Mouse (Mus musculus) MEL (cell line): ENCODE measurements around the gene Rac2.

Experiments
- BHLHE40 ChIP-seq: IDR thresholded peaks from 2 replicates; pipeline ENCODE4 v1.6.1; 2012; ENCODE audit warnings: low read depth, mild to moderate bottlenecking, inconsistent platforms, low read length, improper control_type of control experiment, borderline replicate concordance
- CTCF ChIP-seq, 3 experiments: IDR thresholded peaks in 2 of 3; conservative IDR thresholded peaks in 1 of 3; 2 replicates each; pipeline ENCODE4 v1.5.1; 2011 to 2012; ENCODE audit warnings: low read length in 3 of 3, low read depth in 2 of 3, mild to moderate bottlenecking in 2 of 3, improper control_type of control experiment in 1 of 3, inconsistent platforms in 1 of 3, mixed read lengths in 1 of 3, moderate library complexity in 1 of 3; ENCODE audit not compliant: control insufficient read depth in 1 of 3, insufficient read depth in 1 of 3, poor library complexity in 1 of 3, severe bottlenecking in 1 of 3
- E2F4 ChIP-seq: IDR thresholded peaks from 2 replicates; pipeline ENCODE4 v1.6.1; 2011; ENCODE audit warnings: low read depth, low read length, improper control_type of control experiment, borderline replicate concordance
- EP300 ChIP-seq, 2 experiments: IDR thresholded peaks; 2 replicates each; pipeline ENCODE4 v1.6.1; 2011; ENCODE audit warnings: improper control_type of control experiment in 2 of 2, low read length in 2 of 2, low read depth in 1 of 2, mild to moderate bottlenecking in 1 of 2
- ETS1 ChIP-seq: IDR thresholded peaks from 2 replicates; pipeline ENCODE4 v1.6.1; 2012; ENCODE audit warnings: low read depth, mild to moderate bottlenecking, inconsistent platforms, low read length, improper control_type of control experiment, moderate library complexity
- GATA1 ChIP-seq: IDR thresholded peaks from 2 replicates; pipeline ENCODE4 v1.6.1; 2011; ENCODE audit warnings: low read depth, low read length, improper control_type of control experiment
- MAX ChIP-seq: IDR thresholded peaks from 2 replicates; pipeline ENCODE4 v1.6.1; 2011; ENCODE audit warnings: low read length, improper control_type of control experiment
- MAZ ChIP-seq: IDR thresholded peaks from 2 replicates; pipeline ENCODE4 v1.6.1; 2012; ENCODE audit warnings: low read depth, mild to moderate bottlenecking, inconsistent platforms, low read length, improper control_type of control experiment
- NRF1 ChIP-seq: IDR thresholded peaks from 2 replicates; pipeline ENCODE4 v1.6.1; 2014; ENCODE audit warnings: low read depth, mild to moderate bottlenecking, inconsistent platforms, low read length, improper control_type of control experiment, moderate library complexity; ENCODE audit not compliant: poor library complexity, insufficient read depth, severe bottlenecking
- POLR2A ChIP-seq, 2 experiments: IDR thresholded peaks; 2 replicates each; pipeline ENCODE4 v1.6.1; 2011 to 2012; ENCODE audit warnings: low read length in 2 of 2, mild to moderate bottlenecking in 2 of 2, control low read depth in 1 of 2, improper control_type of control experiment in 1 of 2, low read depth in 1 of 2, moderate library complexity in 1 of 2; ENCODE audit not compliant: control insufficient read depth in 1 of 2, insufficient read depth in 1 of 2, poor library complexity in 1 of 2
- TCF12 ChIP-seq: IDR thresholded peaks from 2 replicates; pipeline ENCODE4 v1.6.1; 2014; ENCODE audit warnings: low read depth, mild to moderate bottlenecking, inconsistent platforms, low read length, improper control_type of control experiment, moderate library complexity

- no peak for TF ChIP-seq GATA1
- TF ChIP-seq POLR2A (IDR thresholded peaks at IDR 0.05; ENCODE audit: control insufficient read depth in 1 of 2, insufficient read depth in 1 of 2, low read depth in 1 of 2, low read length in 2 of 2, poor library complexity in 1 of 2) = no peak
- TF ChIP-seq NRF1 = no peak
- no peak for TF ChIP-seq MAX
- TF ChIP-seq ETS1 = no peak
- TF ChIP-seq E2F4 = no peak
- TF ChIP-seq MAZ = no peak
- TF ChIP-seq TCF12 = no peak
- TF ChIP-seq BHLHE40 = no peak
- no peak for TF ChIP-seq CTCF (IDR thresholded peaks at IDR 0.05 in 2 of 3, conservative IDR thresholded peaks at IDR 0.05 in 1 of 3; ENCODE audit: control insufficient read depth in 1 of 3, insufficient read depth in 1 of 3, low read depth in 2 of 3, low read length in 3 of 3, poor library complexity in 1 of 3, severe bottlenecking in 1 of 3)
- TF ChIP-seq EP300 (IDR thresholded peaks at IDR 0.05; ENCODE audit: low read depth in 1 of 2, low read length in 2 of 2) = no peak
Measured at GRCm38 (mm10) chr15:78610705-78611462, 38.3 kb upstream of the Rac2 start.
